Mouse (Mus musculus) urinary bladder, postnatal 0 days (tissue): ENCODE measurements around the gene Mink1. TPM values are rescaled to one million over a fixed set of nuclear protein-coding genes. Genes with fewer than 3 reads are reported as not detected.

ENCODE experiments used
- polyA plus RNA-seq: library from polyadenylated mRNA; unstranded; fragments of >200 nt; fragmentation: Nextera tagmentation; extraction: Ambion mirVana; gene quantifications from 2 replicates; pipeline ENCODE4 v1.2.1, GENCODE M21; 2015

The Mink1 gene
- polyA plus RNA-seq, result 6.9 and 7.3 TPM in 2 replicates

GRCm38 (mm10) chr11:70562287-70562994, at the start of gene Mink1:
TSS of gene Mink1 (plus strand) at chr11:70562881.

GRCm38 (mm10) chr11:70514288-70514687, 48.4 kb upstream of the Mink1 start, which contains the start of gene Vmo1:
TSS of gene Vmo1 (minus strand) at chr11:70514616.

GRCm38 (mm10) chr11:70518923-70519322, 43.8 kb upstream of the Mink1 start, which contains the start of gene Gltpd2:
TSS of gene Gltpd2 (plus strand) at chr11:70519196.

GRCm38 (mm10) chr11:70525184-70525678, 37.5 kb upstream of the Mink1 start, which contains the start of gene Psmb6:
TSS of gene Psmb6 (plus strand) at chr11:70525367.

GRCm38 (mm10) chr11:70532839-70533238, 29.8 kb upstream of the Mink1 start, which contains the start of gene Gm40193:
TSS of gene Gm40193 (minus strand) at chr11:70532939.

GRCm38 (mm10) chr11:70539877-70540587, 22.6 kb upstream of the Mink1 start, which contains the start of gene Pld2:
TSS of gene Pld2 (plus strand) at chr11:70540064.

GRCm38 (mm10) chr11:70615516-70616093, 52.9 kb downstream of the Mink1 start, which contains the start of gene 4930544D05Rik:
TSS of gene 4930544D05Rik (plus strand) at chr11:70615848.

GRCm38 (mm10) chr11:70619101-70619500, 56.4 kb downstream of the Mink1 start, which contains the start of gene Chrne:
TSS of gene Chrne (minus strand) at chr11:70619216.

GRCm38 (mm10) chr11:70638714-70639278, 76.1 kb downstream of the Mink1 start, which contains the start of gene Gp1ba:
TSS of gene Gp1ba (plus strand) at chr11:70639122.

GRCm38 (mm10) chr11:70646691-70647650, 84.3 kb downstream of the Mink1 start, which contains the start of the genes Rnf167 and Slc25a11:
TSS of gene Rnf167 (plus strand) at chr11:70647235.
TSS of gene Slc25a11 (minus strand) at chr11:70647479.

GRCm38 (mm10) chr11:70654198-70654922, 91.7 kb downstream of the Mink1 start, which contains the start of gene Pfn1:
TSS of gene Pfn1 (minus strand) at chr11:70654644.

GRCm38 (mm10) chr11:70656964-70657363, 94.3 kb downstream of the Mink1 start, which contains the start of gene Eno3:
TSS of gene Eno3 (plus strand) at chr11:70657202.

Other genes with a start within 250 kb of the Mink1 start
- 0.16 and 0.17 TPM in 2 replicates for gene Alox12e, start 240.3 kb upstream of the Mink1 start, polyA plus RNA-seq
- gene Alox15, start 210.8 kb upstream of the Mink1 start, polyA plus RNA-seq, result 0.71 and 1.2 TPM in 2 replicates
- 13.3 and 16.2 TPM in 2 replicates for gene Pelp1, start 152.8 kb upstream of the Mink1 start, polyA plus RNA-seq
- 8.3 and 12.3 TPM in 2 replicates for gene Arrb2, start 130.2 kb upstream of the Mink1 start, polyA plus RNA-seq
- 25.1 and 27.3 TPM in 2 replicates for gene Med11, start 111.0 kb upstream of the Mink1 start, polyA plus RNA-seq
- 0.55 and 0.74 TPM in 2 replicates for gene Zmynd15, start 103.4 kb upstream of the Mink1 start, polyA plus RNA-seq
- 11.8 and 17.9 TPM in 2 replicates for gene Cxcl16, start 102.9 kb upstream of the Mink1 start, polyA plus RNA-seq
- gene Tm4sf5, start 57.6 kb upstream of the Mink1 start, polyA plus RNA-seq, result 2.0 and 2.8 TPM in 2 replicates
- gene Vmo1, start 48.3 kb upstream of the Mink1 start, polyA plus RNA-seq, result 0.58 and 0.60 TPM in 2 replicates
- 0.30 and 0.48 TPM in 2 replicates for gene Gltpd2, start 43.7 kb upstream of the Mink1 start, polyA plus RNA-seq
- gene Psmb6, start 37.5 kb upstream of the Mink1 start, polyA plus RNA-seq, result 523 and 588 TPM in 2 replicates
- gene Gm40193, start 29.9 kb upstream of the Mink1 start, polyA plus RNA-seq, result not detected in 2 replicates
- 11.7 and 12.5 TPM in 2 replicates for gene Pld2, start 22.8 kb upstream of the Mink1 start, polyA plus RNA-seq
- not detected in 2 replicates for gene 4930544D05Rik, start 53.0 kb downstream of the Mink1 start, polyA plus RNA-seq
- gene Chrne, start 56.3 kb downstream of the Mink1 start, polyA plus RNA-seq, result 0.57 and 0.93 TPM in 2 replicates
- gene Gp1ba, start 76.2 kb downstream of the Mink1 start, polyA plus RNA-seq, result 0.14 and 0.31 TPM in 2 replicates
- gene Rnf167, start 84.4 kb downstream of the Mink1 start, polyA plus RNA-seq, result 54.3 and 65.0 TPM in 2 replicates
- 107 and 111 TPM in 2 replicates for gene Slc25a11, start 84.6 kb downstream of the Mink1 start, polyA plus RNA-seq
- 2,757 and 3,152 TPM in 2 replicates for gene Pfn1, start 91.8 kb downstream of the Mink1 start, polyA plus RNA-seq
- 94.5 and 97.9 TPM in 2 replicates for gene Eno3, start 94.3 kb downstream of the Mink1 start, polyA plus RNA-seq
- 132 and 135 TPM in 2 replicates for gene Spag7, start 106.5 kb downstream of the Mink1 start, polyA plus RNA-seq
- 10.6 and 12.4 TPM in 2 replicates for gene Camta2, start 125.2 kb downstream of the Mink1 start, polyA plus RNA-seq
- 1.3 and 2.4 TPM in 2 replicates for gene Inca1, start 137.3 kb downstream of the Mink1 start, polyA plus RNA-seq
- gene Kif1c, start 137.7 kb downstream of the Mink1 start, polyA plus RNA-seq, result 4.8 and 5.8 TPM in 2 replicates
- gene Zfp3, start 201.3 kb downstream of the Mink1 start, polyA plus RNA-seq, result 3.5 and 3.6 TPM in 2 replicates
- gene Scimp, start 249.7 kb downstream of the Mink1 start, polyA plus RNA-seq, result 0.53 TPM in 1 of 2 replicates, not detected in the other